Mouse (Mus musculus): ENCODE data around the gene Cntd1.
"Not testable (repeated sequence)": the region's sequence is repeated elsewhere in the genome, so short reads cannot be mapped to it uniquely, and the experiment has no call there.

Cntd1 gene

GRCm38 (mm10) chr11:101330961-101331360, 52.1 kb downstream of the Cntd1 start:
- not testable (repeated sequence) for DNase-seq (ENCODE audit: low read depth, low spot score)

GRCm38 (mm10) chr11:101332537-101332936, 53.7 kb downstream of the Cntd1 start:
- no peak for DNase-seq (ENCODE audit: low read depth, low spot score)

DNA sequence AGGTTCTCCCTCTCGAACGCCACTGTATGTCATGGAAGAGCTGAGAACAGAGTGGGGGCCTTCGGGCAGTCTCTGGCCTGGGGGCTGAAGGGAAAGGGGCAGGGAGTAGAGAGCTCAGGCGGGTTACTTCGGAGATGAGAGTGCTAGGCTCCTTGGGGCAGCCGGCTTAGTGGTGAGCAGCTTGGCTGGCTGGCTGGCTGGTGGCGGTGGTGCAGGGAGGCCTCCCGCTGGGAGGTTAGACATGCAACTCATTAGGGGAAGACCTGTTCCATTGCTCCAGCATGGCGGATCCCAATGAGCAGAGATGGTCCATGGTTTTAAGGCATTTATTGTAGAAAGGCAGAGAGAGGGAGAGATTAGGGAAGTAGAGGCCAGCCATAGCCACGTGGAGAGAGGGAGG, 55.2 kb downstream of the Cntd1 start:
- DNase-seq (ENCODE audit: low read depth, low spot score) = no peak

DNA sequence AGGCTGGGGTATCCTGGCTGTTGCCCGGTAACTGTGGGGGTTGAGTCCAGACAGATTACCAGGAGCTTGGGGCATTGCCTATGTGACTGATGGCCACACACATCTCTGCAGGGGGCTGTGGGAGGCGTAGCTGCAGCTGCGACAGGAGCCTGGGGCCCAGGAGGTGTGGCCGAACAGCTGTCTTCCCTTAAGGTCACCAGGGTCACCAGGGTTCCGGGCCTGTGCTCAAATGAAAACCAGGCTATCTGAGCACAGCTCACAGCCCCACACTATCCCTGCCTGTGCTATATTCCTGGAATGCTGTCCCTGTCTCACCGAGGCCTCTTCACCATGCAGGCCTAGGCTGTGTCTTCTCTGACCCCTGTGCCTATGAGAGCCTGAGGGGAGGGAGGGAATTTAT, 55.7 kb downstream of the Cntd1 start:
- DNase-seq (ENCODE audit: low read depth, low spot score) = peak; percentile 60

DNA sequence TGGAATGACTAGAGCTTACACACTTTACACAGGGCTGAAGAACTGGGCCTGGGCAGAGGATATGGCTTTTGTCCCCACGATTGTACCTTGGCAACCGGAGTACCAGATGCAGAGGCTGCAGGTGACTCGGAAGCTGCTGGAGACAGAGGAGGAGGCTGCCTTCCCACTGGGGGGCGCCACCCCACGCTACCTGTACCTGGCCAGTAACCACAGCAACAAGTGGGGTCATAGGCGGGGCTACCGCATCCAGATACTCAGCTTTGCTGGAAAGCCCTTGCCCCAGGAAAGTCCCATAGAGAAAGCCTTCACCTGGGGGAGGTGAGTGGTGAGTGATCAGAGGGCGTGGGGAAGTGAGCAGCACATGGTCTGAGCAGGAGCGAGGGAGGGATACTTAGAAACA, 56.9 kb downstream of the Cntd1 start:
- no peak for DNase-seq (ENCODE audit: low read depth, low spot score)

GRCm38 (mm10) chr11:101338123-101338760, 59.4 kb downstream of the Cntd1 start:
- DNase-seq (ENCODE audit: low read depth, low spot score) = no peak

Measured in WW6 (cell line).